17 mouse cellular contexts compared by ENCODE assay signal in genomic region chr10:18131666-18132650, GRCm38 (mm10).
DNase-seq lines count a peak whose midpoint lies in the region; ATAC-seq and TF ChIP-seq lines count a peak whose summit lies in the region.
"Had no signal": no experiment of that assay in that cellular context is flagged by ENCODE, and none has a peak within 500 bp of the region (broad histone marks: within the 10 kb centered on the region; RNA-seq: fewer than 3 reads in every experiment).

No protein-coding gene starts in this region.

- peak; percentile 14 for DNase-seq in lung, embryonic 14.5 days
- DNase-seq in lung, postnatal 4 days, result no peak
- peak; percentile 15 for DNase-seq in kidney, adult 11 months
- DNase-seq in kidney, postnatal 14 days, result peak; percentile 27
- no peak for DNase-seq in stomach, postnatal 0 days (ENCODE audit: low spot score)
- no peak for DNase-seq in layer of hippocampus, adult 11-12 months (ENCODE audit: low spot score)
- DNase-seq in gastrocnemius, postnatal 10 days, result no peak
- DNase-seq: cerebellum, postnatal 36 days; left cerebral cortex, postnatal 4 days; right cerebral cortex, postnatal 25 days; thymus, postnatal 36 days had no signal

- no peaks in the 10 kb centered on the region for H3K27me3 ChIP-seq in lung, embryonic 14.5 days (ENCODE audit: insufficient read depth, low read length)
- no peaks in the 10 kb centered on the region for H3K27me3 ChIP-seq in stomach, postnatal 0 days (ENCODE audit: control insufficient read depth, insufficient read depth, low read length)
- H3K27me3 ChIP-seq: forebrain, embryonic 12.5 days had no signal

- H3K4me2 ChIP-seq in lung, embryonic 14.5 days, result no peak overlapping the region
- no peak overlapping the region for H3K4me2 ChIP-seq in stomach, postnatal 0 days (replicated peaks; ENCODE audit: low read depth)
- H3K4me2 ChIP-seq: forebrain, embryonic 12.5 days had no signal

- no peak overlapping the region for H3K9ac ChIP-seq in lung, embryonic 14.5 days
- H3K9ac ChIP-seq in stomach, postnatal 0 days (ENCODE audit: low read length), result no peak overlapping the region
- H3K9ac ChIP-seq: forebrain, embryonic 12.5 days; liver, embryonic 14.5 days had no signal

- no peak overlapping the region for H3K4me3 ChIP-seq in lung, embryonic 14.5 days (ENCODE audit: low read depth, low read length)
- no peak overlapping the region for H3K4me3 ChIP-seq in stomach, postnatal 0 days (ENCODE audit: low read depth, low read length)
- H3K4me3 ChIP-seq: forebrain, embryonic 12.5 days; heart, embryonic 10.5 days had no signal

- 62% methylated on average over 10 of the region's 10 CpGs for WGBS in lung, embryonic 14.5 days
- WGBS in stomach, postnatal 0 days, result 60% methylated on average over 10 of the region's 10 CpGs

- TF ChIP-seq CTCF in lung, embryonic 14.5 days (IDR thresholded peaks at IDR 0.05; ENCODE audit: low read depth), result no peak
- TF ChIP-seq CTCF in stomach, postnatal 0 days (IDR thresholded peaks at IDR 0.05; ENCODE audit: low read depth), result no peak

- H3K27ac ChIP-seq in lung, embryonic 14.5 days (ENCODE audit: low read depth), result no peak overlapping the region
- H3K27ac ChIP-seq in stomach, postnatal 0 days (replicated peaks), result 0 out of 2 replicates have a peak overlapping the region, but pooled peaks have one; percentile 40
- H3K27ac ChIP-seq: forebrain, embryonic 12.5 days; heart, embryonic 10.5 days; hindbrain, postnatal 0 days; liver, embryonic 14.5 days had no signal

- no peak for TF ChIP-seq EP300 in stomach, postnatal 0 days (optimal IDR thresholded peaks at IDR 0.05)

- H3K36me3 ChIP-seq in lung, embryonic 14.5 days (ENCODE audit: insufficient read depth), result no peaks in the 10 kb centered on the region
- H3K36me3 ChIP-seq in stomach, postnatal 0 days (ENCODE audit: control insufficient read depth, insufficient read depth, low read length), result no peaks in the 10 kb centered on the region
- H3K36me3 ChIP-seq: forebrain, embryonic 12.5 days had no signal

- H3K4me1 ChIP-seq in lung, embryonic 14.5 days (ENCODE audit: insufficient read depth), result no peaks in the 10 kb centered on the region
- H3K4me1 ChIP-seq in stomach, postnatal 0 days (replicated peaks; ENCODE audit: control insufficient read depth, insufficient read depth), result no peaks in the 10 kb centered on the region
- H3K4me1 ChIP-seq: forebrain, embryonic 12.5 days; heart, embryonic 10.5 days had no signal

- no peaks in the 10 kb centered on the region for H3K9me3 ChIP-seq in lung, embryonic 14.5 days (ENCODE audit: low read depth, low read length)
- H3K9me3 ChIP-seq in stomach, postnatal 0 days (ENCODE audit: control insufficient read depth, low read length), result no peaks in the 10 kb centered on the region
- H3K9me3 ChIP-seq: forebrain, embryonic 12.5 days; G1E; heart, embryonic 10.5 days had no signal

- ATAC-seq in lung, embryonic 14.5 days (ENCODE audit: insufficient read depth), result 0 out of 2 replicates have a peak, but pooled peaks have one; percentile 35
- peak; percentile 42; the same call in 1 of the 2 replicates for ATAC-seq in stomach, postnatal 0 days (ENCODE audit: low FRiP score, low TSS enrichment)
- no peak for ATAC-seq in megakaryocyte-erythroid progenitor cell, adult 5-6 weeks (replicated peaks; ENCODE audit: low FRiP score, low TSS enrichment, poor library complexity, severe bottlenecking)
- ATAC-seq: hindbrain, postnatal 0 days had no signal

Comparison
In these comparisons a context has a peak if more than half of its experiments do, and no peak if none do; other contexts are left out.
1. DNase-seq: peak in lung, embryonic 14.5 days (single experiment), kidney, adult 11 months (single experiment) and kidney, postnatal 14 days (single experiment); none in lung, postnatal 4 days (0 of 2), stomach, postnatal 0 days (single experiment), layer of hippocampus, adult 11-12 months (single experiment) and gastrocnemius, postnatal 10 days (single experiment).